Mouse (Mus musculus): ENCODE data around the gene Olfr1253.

Gene Olfr1253

DNA sequence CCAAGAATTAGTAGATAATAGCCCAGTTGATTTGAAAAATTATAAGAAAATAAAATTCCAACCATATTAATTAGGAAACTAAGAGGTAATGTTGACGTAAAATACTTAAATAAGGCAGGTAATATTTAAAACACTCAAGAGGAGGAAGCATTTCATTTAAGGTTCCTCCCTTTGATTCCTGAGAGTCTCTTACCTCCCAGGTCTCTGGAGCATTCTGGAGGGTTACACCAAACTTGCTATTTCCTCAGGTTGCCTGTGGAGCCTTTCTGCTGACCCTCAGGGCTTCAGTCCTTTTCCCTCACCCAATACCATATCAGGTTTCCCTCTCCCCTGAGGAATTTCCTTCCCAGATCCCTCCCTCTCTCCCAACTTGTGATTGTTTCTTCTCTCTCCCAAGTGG lies at the start of gene Olfr1253:
TSS of gene Olfr1253 (minus strand) at position 101 of the 400 bp plus-strand sequence.
- DNase-seq (ENCODE audit: low spot score in 2 of 2), result no peak

DNA sequence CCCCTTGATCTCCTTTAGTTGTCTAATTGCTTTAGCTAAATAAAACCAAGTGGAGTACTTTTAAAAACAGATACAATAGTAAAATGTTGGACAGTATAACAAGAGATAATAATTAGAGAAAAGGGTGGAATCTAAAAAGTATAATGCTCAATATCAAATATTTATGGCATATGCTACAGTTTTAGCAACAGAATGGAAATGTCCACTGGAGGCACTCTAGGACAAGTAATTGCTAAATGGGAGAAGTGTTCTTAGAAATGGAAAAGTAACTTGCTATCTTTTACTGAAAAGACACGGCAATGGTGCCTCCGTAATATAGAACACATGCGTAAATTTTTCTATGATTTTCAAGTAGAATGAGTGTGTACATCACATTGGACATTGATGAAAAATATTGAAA lies 42.7 kb upstream of the Olfr1253 start:
- no peak for DNase-seq (ENCODE audit: low spot score in 2 of 2)

DNA sequence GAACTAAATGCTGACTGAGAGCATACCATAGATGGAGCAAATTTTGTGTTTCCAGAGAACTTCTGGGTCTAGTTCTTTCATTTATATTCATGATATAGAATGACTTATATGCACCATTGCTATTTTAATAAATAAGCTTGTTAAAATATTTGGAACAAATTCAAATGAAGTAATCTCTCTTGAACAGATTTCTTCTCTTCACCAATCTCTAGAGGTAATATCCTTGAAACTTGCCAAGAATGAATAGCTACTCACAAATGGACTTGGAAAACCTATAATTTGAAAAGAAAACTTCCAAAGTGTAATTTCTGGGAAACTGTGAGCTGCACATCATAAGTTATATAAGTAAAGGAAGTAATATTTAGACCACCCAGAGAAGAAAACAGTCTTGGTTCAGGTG lies 36.6 kb upstream of the Olfr1253 start, which contains the start of gene Olfr1254:
TSS of gene Olfr1254 (minus strand) at position 101 of the 400 bp plus-strand sequence.
- DNase-seq (ENCODE audit: low spot score in 2 of 2), result no peak

DNA sequence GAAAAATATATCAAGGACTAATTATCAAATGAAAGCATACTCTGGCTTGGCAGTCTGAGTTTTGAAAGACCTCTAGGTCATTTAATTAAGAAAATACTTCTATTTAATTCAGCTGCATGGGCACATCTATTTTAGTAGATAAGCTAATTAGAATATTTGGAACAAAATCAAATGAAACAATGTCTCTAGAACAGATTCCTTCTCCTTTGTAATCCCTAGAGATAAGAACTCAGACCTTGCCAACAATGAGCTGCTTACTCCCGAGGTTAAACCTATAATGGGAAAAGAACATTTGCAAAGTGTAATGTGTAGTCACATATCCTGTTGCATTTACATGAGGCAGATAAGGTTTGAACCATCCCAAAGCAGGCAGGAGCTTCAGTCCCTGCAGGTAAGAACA lies 32.0 kb downstream of the Olfr1253 start, which contains the start of gene Olfr1252:
TSS of gene Olfr1252 (minus strand) at position 101 of the 400 bp plus-strand sequence.
- no peak for DNase-seq (ENCODE audit: low spot score in 2 of 2)

All from spleen, postnatal 14 days (tissue).